Mouse (Mus musculus): ENCODE data around the gene Wbp1l.
A peak's percentile ranks its signal among the peaks of the same experiment; 100 is the strongest.

Wbp1l gene

GRCm38 (mm10) chr19:46661511-46661910 lies 62.6 kb downstream of the Wbp1l start:
- no peak for DNase-seq

GRCm38 (mm10) chr19:46662214-46662613 lies 63.3 kb downstream of the Wbp1l start:
- no peak for DNase-seq

GRCm38 (mm10) chr19:46662784-46663183 lies 63.9 kb downstream of the Wbp1l start:
- DNase-seq: no peak

- no peak for DNase-seq
Measured at GRCm38 (mm10) chr19:46665474-46665873, 66.6 kb downstream of the Wbp1l start.

GRCm38 (mm10) chr19:46667300-46667699 lies 68.4 kb downstream of the Wbp1l start:
- DNase-seq: no peak

GRCm38 (mm10) chr19:46668263-46668662 lies 69.4 kb downstream of the Wbp1l start:
- DNase-seq: no peak

GRCm38 (mm10) chr19:46669802-46670201 lies 70.9 kb downstream of the Wbp1l start:
- no peak for DNase-seq

- DNase-seq: peak; percentile 41 to 62
Measured at GRCm38 (mm10) chr19:46670691-46671090, 71.8 kb downstream of the Wbp1l start.

GRCm38 (mm10) chr19:46672766-46673418 lies 74.0 kb downstream of the Wbp1l start, which contains the start of gene Cyp17a1:
TSS of gene Cyp17a1 (minus strand) at chr19:46673172.
- no peak for DNase-seq

GRCm38 (mm10) chr19:46675641-46676040 lies 76.8 kb downstream of the Wbp1l start:
- no peak for DNase-seq

GRCm38 (mm10) chr19:46679720-46680383 lies 81.0 kb downstream of the Wbp1l start:
- DNase-seq: no peak

- DNase-seq: peak; percentile 73 to 85
Measured at GRCm38 (mm10) chr19:46689460-46690372, 90.8 kb downstream of the Wbp1l start, which contains the start of gene Borcs7. TSS of gene Borcs7 (plus strand) at chr19:46689906.

GRCm38 (mm10) chr19:46690387-46690786 lies 91.5 kb downstream of the Wbp1l start:
- DNase-seq: no peak

GRCm38 (mm10) chr19:46691078-46691477 lies 92.2 kb downstream of the Wbp1l start:
- no peak for DNase-seq

GRCm38 (mm10) chr19:46693146-46693545 lies 94.3 kb downstream of the Wbp1l start:
- no peak for DNase-seq

- DNase-seq: no peak
Measured at GRCm38 (mm10) chr19:46696482-46696881, 97.6 kb downstream of the Wbp1l start.

- DNase-seq: no peak
Measured at GRCm38 (mm10) chr19:46696943-46697342, 98.1 kb downstream of the Wbp1l start.

- DNase-seq: peak; percentile 37 to 52
Measured at GRCm38 (mm10) chr19:46697840-46698517, 99.1 kb downstream of the Wbp1l start.

- DNase-seq: no peak
Measured at GRCm38 (mm10) chr19:46699011-46699481, 100.2 kb downstream of the Wbp1l start.

- no peak for DNase-seq
Measured at GRCm38 (mm10) chr19:46701156-46701555, 102.3 kb downstream of the Wbp1l start.

GRCm38 (mm10) chr19:46705779-46706495 lies 107.1 kb downstream of the Wbp1l start:
- DNase-seq: peak; percentile 28 to 29

All from spleen, adult 18-20 months (tissue).